ENCODE assay signal across 25 mouse cellular contexts in genomic region chr16:13161516-13161915, GRCm38 (mm10). TPM values are rescaled to one million over a fixed set of nuclear protein-coding genes. Genes with fewer than 3 reads are reported as not detected.
A peak's percentile ranks its signal among the peaks of the same experiment; 100 is the strongest.
DNase-seq lines count a peak whose midpoint lies in the region; ATAC-seq and TF ChIP-seq lines count a peak whose summit lies in the region.
"Had no signal": no experiment of that assay in that cellular context is flagged by ENCODE, and none has a peak within 500 bp of the region (broad histone marks: within the 10 kb centered on the region; RNA-seq: fewer than 3 reads in every experiment).

No protein-coding gene starts in this region.

- no peak for TF ChIP-seq CTCF in liver, adult 2 months (IDR thresholded peaks at IDR 0.05; ENCODE audit: low read depth, low read length)
- no peak for TF ChIP-seq CTCF in liver, postnatal 0 days (IDR thresholded peaks at IDR 0.05; ENCODE audit: low read depth)

- no peak for TF ChIP-seq EP300 in liver, postnatal 0 days (IDR thresholded peaks at IDR 0.05; ENCODE audit: low read depth)

- H3K4me1 ChIP-seq in embryonic facial prominence, embryonic 13.5 days = peaks cover 13% of the 10 kb centered on the region
- peaks cover 3% of the 10 kb centered on the region for H3K4me1 ChIP-seq in embryonic facial prominence, embryonic 10.5 days
- H3K4me1 ChIP-seq in liver, adult 2 months (ENCODE audit: control insufficient read depth, insufficient read depth, low read length) = peaks cover 4% of the 10 kb centered on the region; the same call in 1 of the 2 replicates
- H3K4me1 ChIP-seq in liver, postnatal 0 days (ENCODE audit: insufficient read depth) = no peaks in the 10 kb centered on the region
- H3K4me1 ChIP-seq: embryonic facial prominence, embryonic 12.5 days had no signal

- no peak overlapping the region for H3K9ac ChIP-seq in embryonic facial prominence, embryonic 13.5 days
- no peak overlapping the region for H3K9ac ChIP-seq in liver, adult 2 months (ENCODE audit: low read depth, low read length)
- H3K9ac ChIP-seq in liver, postnatal 0 days (replicated peaks) = no peak overlapping the region
- H3K9ac ChIP-seq: embryonic facial prominence, embryonic 12.5 days; forebrain, postnatal 0 days; heart, embryonic 13.5 days; hindbrain, embryonic 14.5 days had no signal

- no peaks in the 10 kb centered on the region for H3K36me3 ChIP-seq in embryonic facial prominence, embryonic 13.5 days
- H3K36me3 ChIP-seq in embryonic facial prominence, embryonic 10.5 days (replicated peaks) = no peaks in the 10 kb centered on the region
- H3K36me3 ChIP-seq in liver, adult 2 months (ENCODE audit: control insufficient read depth, insufficient read depth, low read length) = no peaks in the 10 kb centered on the region
- no peaks in the 10 kb centered on the region for H3K36me3 ChIP-seq in liver, postnatal 0 days (replicated peaks; ENCODE audit: insufficient read depth, low read length)
- H3K36me3 ChIP-seq: embryonic facial prominence, embryonic 12.5 days; heart, embryonic 13.5 days had no signal

- no peaks in the 10 kb centered on the region for H3K79me2 ChIP-seq in liver, adult 2 months (ENCODE audit: control insufficient read depth, insufficient read depth, low read length)

- no peaks in the 10 kb centered on the region for H3K9me3 ChIP-seq in embryonic facial prominence, embryonic 13.5 days
- peaks cover 2% of the 10 kb centered on the region; the same call in 1 of the 2 replicates for H3K9me3 ChIP-seq in embryonic facial prominence, embryonic 10.5 days
- no peaks in the 10 kb centered on the region for H3K9me3 ChIP-seq in liver, postnatal 0 days (ENCODE audit: low read length)
- H3K9me3 ChIP-seq: embryonic facial prominence, embryonic 12.5 days had no signal

- no peak overlapping the region for H3K27ac ChIP-seq in embryonic facial prominence, embryonic 13.5 days
- no peak overlapping the region for H3K27ac ChIP-seq in embryonic facial prominence, embryonic 10.5 days (replicated peaks)
- no peak overlapping the region for H3K27ac ChIP-seq in liver, adult 2 months (replicated peaks; ENCODE audit: insufficient read depth, low read depth, low read length)
- no peak overlapping the region for H3K27ac ChIP-seq in liver, postnatal 0 days (ENCODE audit: low read depth)
- H3K27ac ChIP-seq: embryonic facial prominence, embryonic 12.5 days; heart, embryonic 13.5 days; hindbrain, embryonic 14.5 days; hindbrain, postnatal 0 days had no signal

- 0 out of 2 replicates have a peak, but pooled peaks have one; percentile 6 for ATAC-seq in embryonic facial prominence, embryonic 13.5 days (ENCODE audit: insufficient number of reproducible peaks, insufficient read depth, low FRiP score, low TSS enrichment, low read depth)
- no peak for ATAC-seq in liver, postnatal 0 days
- ATAC-seq: activated CD4-positive, CD25-positive, alpha-beta regulatory T cell, adult 4 months; forebrain, embryonic 14.5 days; forebrain, postnatal 0 days; hindbrain, postnatal 0 days; inflammation-experienced regulatory T-cells, adult 6 months had no signal

- no peak overlapping the region for H3K4me3 ChIP-seq in embryonic facial prominence, embryonic 13.5 days
- H3K4me3 ChIP-seq in embryonic facial prominence, embryonic 10.5 days = no peak overlapping the region
- H3K4me3 ChIP-seq in liver, adult 2 months (ENCODE audit: insufficient read depth, low read depth, low read length) = no peak overlapping the region
- no peak overlapping the region for H3K4me3 ChIP-seq in liver, postnatal 0 days (ENCODE audit: low read depth, low read length)
- H3K4me3 ChIP-seq: embryonic facial prominence, embryonic 12.5 days; heart, embryonic 13.5 days had no signal

- no peak for TF ChIP-seq POLR2A in liver, adult 2 months (IDR thresholded peaks at IDR 0.05; ENCODE audit: extremely low read depth, insufficient read depth, low read length)

- 57% methylated on average over 5 of the region's 5 CpGs for WGBS in embryonic facial prominence, embryonic 13.5 days
- 71% methylated on average over 5 of the region's 5 CpGs for whole genome bisulfite sequencing in embryonic facial prominence, embryonic 10.5 days
- 75% methylated on average over 5 of the region's 5 CpGs for WGBS in liver, adult 2 months
- 73% methylated on average over 5 of the region's 5 CpGs for WGBS in liver, postnatal 0 days (ENCODE audit: insufficient replicate concordance)

- no peaks in the 10 kb centered on the region for H3K27me3 ChIP-seq in embryonic facial prominence, embryonic 13.5 days
- no peaks in the 10 kb centered on the region; the same call in 1 of the 2 replicates for H3K27me3 ChIP-seq in embryonic facial prominence, embryonic 10.5 days (replicated peaks; ENCODE audit: low read depth, poor library complexity, severe bottlenecking)
- no peaks in the 10 kb centered on the region for H3K27me3 ChIP-seq in liver, adult 2 months (ENCODE audit: control insufficient read depth, insufficient read depth, low read length)
- H3K27me3 ChIP-seq in liver, postnatal 0 days (ENCODE audit: insufficient read depth, low read length) = no peaks in the 10 kb centered on the region
- H3K27me3 ChIP-seq: embryonic facial prominence, embryonic 12.5 days; heart, embryonic 13.5 days had no signal

- DNase-seq in embryonic facial prominence, embryonic 10.5 days (ENCODE audit: low spot score) = no peak
- peak; percentile 43 for DNase-seq in liver, adult 2 months (ENCODE audit: extremely low read depth, low read depth, low spot score)
- no peak for DNase-seq in liver, postnatal 0 days
- DNase-seq in lung, postnatal 25 days (ENCODE audit: low spot score) = peak; percentile 33
- no peak for DNase-seq in lung, postnatal 14 days
- peak; percentile 97 for DNase-seq in gonadal fat pad, adult 2 months (ENCODE audit: low read depth)
- no peak for DNase-seq in right cerebral cortex, adult 18-20 months
- DNase-seq: adrenal gland, adult 8-10 months; adrenal gland, postnatal 25 days; cerebellum, adult 11-12 months; cerebellum, adult 8-10 months; cerebellum, postnatal 10 days; forebrain, postnatal 0 days; gastrocnemius, postnatal 36 days; heart, adult 18-20 months; heart, postnatal 14 days; heart, postnatal 4 days had no signal

- no peak overlapping the region for H3K4me2 ChIP-seq in embryonic facial prominence, embryonic 13.5 days
- H3K4me2 ChIP-seq in liver, postnatal 0 days (ENCODE audit: low read depth, low read length) = no peak overlapping the region
- H3K4me2 ChIP-seq: embryonic facial prominence, embryonic 12.5 days; hindbrain, embryonic 14.5 days had no signal

RNA-seq across cellular contexts. Expression of gene Ercc4, which starts 52.0 kb away (rescaled TPM):
- polyA plus RNA-seq in embryonic facial prominence, embryonic 13.5 days (2015; fragmentation: Nextera tagmentation; extraction: Ambion mirVana) = 12.9 and 14.8 TPM in 2 replicates
- polyA plus RNA-seq in embryonic facial prominence, embryonic 10.5 days (2016; fragmentation: Nextera tagmentation; extraction: Ambion mirVana) = 12.2 and 12.7 TPM in 2 replicates
- 5.4 and 6.8 TPM in 2 replicates for total RNA-seq in liver, adult 2 months (2014; rRNA removed)
- polyA plus RNA-seq in liver, adult 2 months (2012; rRNA removed) = 4.0 and 5.6 TPM in 2 replicates
- 2.6 and 3.2 TPM in 2 replicates for polyA plus RNA-seq in liver, postnatal 0 days (2015; fragmentation: Nextera tagmentation; extraction: Ambion mirVana)
- 12.2 and 12.4 TPM in 2 replicates for polyA plus RNA-seq in gonadal fat pad, adult 2 months (2012; rRNA removed)

Comparison
In these comparisons a context has a peak if more than half of its experiments do, and no peak if none do; other contexts are left out.
1. DNase-seq: peak in liver, adult 2 months (single experiment), lung, postnatal 25 days (single experiment) and gonadal fat pad, adult 2 months (single experiment); none in embryonic facial prominence, embryonic 10.5 days (single experiment), liver, postnatal 0 days (single experiment), lung, postnatal 14 days (single experiment) and right cerebral cortex, adult 18-20 months (single experiment).